Mouse (Mus musculus) E14TG2a.4 (cell line): ENCODE results near the gene Tnfrsf18.
A peak's percentile ranks its signal among the peaks of the same experiment; 100 is the strongest.

Experiments used
- H3K27me3 ChIP-seq: 2 replicates; pipeline ENCODE4 v1.6.1; 2014; ENCODE audit warnings: low read length, control low read depth; ENCODE audit not compliant: insufficient read depth
- H3K36me3 ChIP-seq: 2 replicates; pipeline ENCODE4 v1.6.1; 2014; ENCODE audit warnings: low read length, control low read depth; ENCODE audit not compliant: insufficient read depth
- H3K4me1 ChIP-seq: replicated peaks from 2 replicates; pipeline ENCODE4 v1.6.1; 2014; ENCODE audit warnings: low read depth, low read length, control low read depth
- H3K4me3 ChIP-seq: replicated peaks from 2 replicates; pipeline ENCODE4 v1.5.1; 2014; ENCODE audit warnings: mild to moderate bottlenecking, low read length
- H3K9me3 ChIP-seq: 2 replicates; pipeline ENCODE4 v1.6.1; 2014; ENCODE audit warnings: low read length, control low read depth
- CTCF ChIP-seq: conservative IDR thresholded peaks from 2 replicates; pipeline ENCODE4 v1.5.1; 2014; ENCODE audit warnings: low read length
- NANOG ChIP-seq: IDR thresholded peaks from 2 replicates; pipeline ENCODE4 v1.6.1; 2014; ENCODE audit warnings: borderline replicate concordance, low read length, mixed read lengths
- POU5F1 ChIP-seq: IDR thresholded peaks from 2 replicates; pipeline ENCODE4 v1.6.1; 2014; ENCODE audit warnings: low read length, borderline replicate concordance

Tnfrsf18 gene

DNA sequence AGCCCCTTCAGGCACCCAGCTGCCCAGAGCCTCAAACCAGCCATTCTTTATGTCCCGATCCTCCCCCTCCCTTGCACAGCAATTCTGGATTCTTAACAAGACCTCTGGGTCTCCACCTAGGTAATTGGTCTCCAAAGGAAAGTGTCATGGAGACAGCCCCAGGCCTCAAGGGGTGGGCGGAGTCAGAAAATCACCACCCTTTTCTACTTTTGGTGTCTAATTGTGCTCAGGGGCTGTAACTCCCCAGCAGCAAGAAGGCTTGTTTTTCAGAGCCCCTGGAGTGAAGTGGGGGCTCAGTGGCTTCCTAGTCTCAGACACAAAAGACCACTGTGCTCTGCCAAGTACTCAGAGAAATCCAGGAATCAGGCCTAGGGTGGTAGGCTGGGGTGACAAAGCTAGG is 44.8 kb downstream of the Tnfrsf18 start:
- TF ChIP-seq CTCF: no peak
- Histone ChIP-seq H3K27me3 (no peaks in the 10 kb centered on the region), H3K36me3 (no peaks in the 10 kb centered on the region), H3K4me1 (peaks cover 57% of the 10 kb centered on the region), H3K9me3 (no peaks in the 10 kb centered on the region), H3K4me3 (peak overlapping the region; percentile 58)

GRCm38 (mm10) chr4:156076911-156077382 is 51.0 kb downstream of the Tnfrsf18 start:
- TF ChIP-seq NANOG: no peak
- TF ChIP-seq POU5F1: no peak
- Histone ChIP-seq H3K4me1 (peaks cover 22% of the 10 kb centered on the region), H3K9me3 (no peaks in the 10 kb centered on the region), H3K36me3 (no peaks in the 10 kb centered on the region), H3K27me3 (peaks cover 35% of the 10 kb centered on the region), H3K4me3 (peak overlapping the region; percentile 83)

GRCm38 (mm10) chr4:156077499-156078301 is 51.7 kb downstream of the Tnfrsf18 start:
- Histone ChIP-seq H3K4me3 (peak overlapping the region; percentile 83), H3K36me3 (no peaks in the 10 kb centered on the region), H3K4me1 (peaks cover 22% of the 10 kb centered on the region), H3K9me3 (no peaks in the 10 kb centered on the region), H3K27me3 (peaks cover 35% of the 10 kb centered on the region)
- TF ChIP-seq CTCF: no peak
- no peak for TF ChIP-seq POU5F1
- no peak for TF ChIP-seq NANOG
